Mouse (Mus musculus) bone marrow macrophage, adult 2 months (primary cell): Measurements from ENCODE around the gene Mtrex.

Experiments used
- CTCF ChIP-seq: IDR thresholded peaks from 2 replicates; pipeline ENCODE4 v1.5.1; 2012; ENCODE audit warnings: low read depth, mild to moderate bottlenecking, low read length, moderate library complexity
- POLR2A ChIP-seq: IDR thresholded peaks from 2 replicates; pipeline ENCODE4 v1.6.1; 2012; ENCODE audit warnings: mild to moderate bottlenecking, low read depth, low read length, borderline replicate concordance

- no peak for TF ChIP-seq POLR2A
- TF ChIP-seq CTCF, result no peak
Observed at GRCm38 (mm10) chr13:112919141-112919865, 7.9 kb downstream of the Mtrex start.
